Mouse (Mus musculus) layer of hippocampus, adult 8-10 months (tissue): ENCODE measurements at regions not wholly inside any gene's neighbourhood (a gene's known extent, or its start where the extent isn't known, plus 50 kb on each side); places are given as distances from the start of the nearest gene placed in this dataset.
A peak's percentile ranks its signal among the peaks of the same experiment; 100 is the strongest.
"Not testable (repeated sequence)": the region's sequence is repeated elsewhere in the genome, so short reads cannot be mapped to it uniquely, and the experiment has no call there.

Experiments
- DNase-seq, 2 experiments: peaks; one replicate each; pipeline ENCODE4 v3.0.0; 2022; ENCODE audit warnings: low spot score in 2 of 2

DNA sequence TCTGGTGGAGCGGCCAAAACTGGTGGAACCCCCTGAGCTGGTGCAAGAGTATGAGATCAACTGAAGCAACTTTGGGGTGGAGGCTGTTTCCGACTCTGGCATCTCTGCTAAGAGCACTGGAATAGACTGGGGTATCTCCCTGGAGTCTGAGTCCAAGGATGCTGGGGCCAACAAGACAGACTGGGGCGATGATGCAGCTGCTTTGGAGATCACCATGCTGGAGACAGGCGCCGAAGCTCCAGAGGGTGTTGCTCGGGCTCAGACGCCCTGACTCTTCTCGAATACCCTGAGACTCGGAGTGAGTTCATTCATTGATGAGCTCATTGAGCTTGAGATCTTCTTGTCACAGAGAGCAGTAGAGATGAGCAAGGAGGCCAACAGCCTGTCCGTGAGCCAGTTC lies 194.6 kb upstream of the Hsf2 start:
- no peak for DNase-seq

DNA sequence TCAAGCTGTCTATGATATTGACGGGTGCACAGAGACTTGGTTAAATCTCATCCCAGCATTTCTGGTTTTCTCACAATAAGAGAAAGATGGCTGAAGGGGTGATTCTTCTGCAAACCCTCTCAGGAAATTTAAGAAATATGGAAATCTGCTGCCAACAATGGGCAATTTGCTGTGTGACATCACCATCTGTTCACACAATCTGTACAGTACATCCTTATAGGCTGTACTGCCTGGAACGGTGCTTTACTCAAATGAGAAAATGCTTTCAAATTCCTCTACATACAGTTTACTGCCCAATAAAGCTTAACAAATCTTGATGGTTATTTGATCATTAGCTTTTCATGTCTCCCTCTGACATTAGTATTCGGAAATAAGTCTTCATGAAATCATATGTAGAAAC lies 172.4 kb upstream of the Hsf2 start:
- no peak for DNase-seq

DNA sequence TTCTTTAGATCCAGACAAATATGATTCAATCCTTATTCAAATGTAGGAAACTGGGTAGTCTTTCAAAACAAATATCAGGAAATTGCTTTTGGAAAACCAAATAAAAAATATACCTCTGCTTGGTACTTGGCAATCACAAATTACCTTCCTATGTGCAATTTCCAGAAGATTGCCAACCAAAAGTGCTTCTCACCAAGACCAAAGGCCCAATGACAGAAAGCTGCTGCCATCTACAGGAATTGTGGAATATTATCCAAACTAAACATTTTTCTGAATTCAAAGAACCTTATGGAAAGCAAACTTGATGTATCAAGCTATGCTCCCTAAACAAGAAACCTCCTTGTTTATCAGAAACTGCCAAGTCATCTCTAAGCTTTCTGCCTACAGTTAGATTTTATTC lies 169.1 kb upstream of the Hsf2 start:
- DNase-seq: no peak

DNA sequence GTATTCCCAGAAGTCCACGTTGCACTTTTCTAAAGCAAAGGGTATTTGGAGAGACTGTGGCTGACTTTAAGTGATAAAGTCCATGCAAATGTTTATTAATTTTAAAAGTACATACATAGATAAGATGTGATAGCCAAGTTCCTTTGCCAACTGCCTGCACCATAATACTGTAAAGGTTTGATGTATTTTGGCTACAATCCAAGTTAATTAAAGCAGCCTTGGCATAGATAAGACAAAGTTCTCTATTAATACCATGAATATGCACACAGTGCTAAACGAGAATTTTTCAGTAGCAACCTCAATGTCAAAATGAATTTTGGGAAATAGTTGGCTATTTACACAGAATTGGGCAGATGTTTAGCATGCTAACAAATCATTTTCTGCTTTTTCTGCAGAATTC lies 167.0 kb upstream of the Hsf2 start:
- no peak for DNase-seq

DNA sequence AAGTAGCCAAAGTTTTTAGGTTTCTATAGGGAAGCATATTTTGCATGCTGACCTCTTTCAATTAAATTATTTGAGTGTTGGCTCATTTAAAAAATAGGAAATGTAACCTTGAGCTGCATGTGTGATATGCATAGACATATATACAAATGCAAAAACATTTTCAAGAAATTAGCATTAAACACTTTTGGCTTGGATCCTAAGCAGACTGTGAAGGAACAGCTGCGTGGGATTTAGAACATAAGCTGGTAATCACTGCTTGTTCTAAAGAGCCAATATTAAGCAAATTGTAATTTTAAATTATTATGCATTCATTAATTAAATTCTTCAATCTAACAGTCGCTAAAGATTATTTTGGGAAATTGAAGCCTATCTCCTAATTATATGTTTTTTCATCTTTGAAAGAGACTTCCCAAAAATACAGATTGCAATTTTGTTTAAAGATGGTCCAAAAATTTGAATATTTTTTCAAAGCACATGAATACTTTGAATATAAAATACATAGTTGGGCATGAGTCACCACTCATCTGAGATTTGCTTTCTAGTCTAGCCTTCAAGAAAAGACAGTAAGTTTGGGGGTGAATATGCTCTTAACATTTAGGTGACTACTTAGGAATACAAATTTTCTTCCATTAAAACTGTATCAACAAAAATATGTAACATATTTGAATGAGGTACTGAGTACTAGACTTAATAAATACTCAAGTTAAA lies 163.3 kb upstream of the Hsf2 start:
- peak; percentile 7 to 26 for DNase-seq

DNA sequence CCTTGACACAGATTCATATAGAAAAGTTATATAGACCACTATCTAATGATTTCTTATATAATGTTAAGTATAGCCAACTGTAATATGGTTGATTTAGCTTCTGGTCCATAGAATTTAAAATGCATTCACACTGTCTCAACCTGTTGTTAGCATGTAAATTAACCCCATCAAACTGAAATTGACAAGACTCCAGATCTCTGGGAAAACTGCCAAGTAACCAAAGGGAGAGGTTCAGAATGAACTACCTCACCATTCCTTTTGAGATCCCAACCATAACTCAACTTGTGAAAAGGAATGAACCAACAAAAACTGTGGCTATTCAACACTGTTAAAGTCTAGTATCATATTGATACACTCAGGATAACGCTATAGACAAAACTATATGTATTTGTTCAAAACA lies 162.0 kb upstream of the Hsf2 start:
- DNase-seq: no peak

DNA sequence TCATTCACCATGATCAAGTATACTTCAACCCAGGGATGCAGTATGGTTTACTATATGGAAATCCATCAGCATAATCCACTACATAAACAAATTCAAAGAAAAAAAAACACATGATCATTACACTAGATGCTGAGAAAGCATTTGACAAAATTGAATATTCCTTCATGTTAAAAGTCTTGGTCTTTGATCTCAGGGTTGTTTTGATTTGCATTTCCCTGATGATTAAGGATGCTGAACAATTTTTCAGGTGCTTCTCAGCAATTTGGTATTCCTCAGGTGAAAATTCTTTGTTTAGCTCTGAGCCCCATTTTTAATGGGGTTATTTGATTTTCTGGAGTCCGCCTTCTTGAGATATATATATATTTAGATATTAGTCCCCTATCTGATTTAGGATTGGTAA lies 123.4 kb upstream of the Hsf2 start:
- not testable (repeated sequence) for DNase-seq
